Mouse (Mus musculus) heart, adult 9 months (tissue): ENCODE data around the gene Bcl2.
"Not testable (repeated sequence)": the region's sequence is repeated elsewhere in the genome, so short reads cannot be mapped to it uniquely, and the experiment has no call there.

ENCODE experiments used
- DNase-seq, 2 experiments: peaks; one replicate each; pipeline ENCODE4 v3.0.0; 2022; ENCODE audit warnings: low spot score in 2 of 2

Bcl2 gene

GRCm38 (mm10) chr1:106559116-106559605 lies 154.9 kb downstream of the Bcl2 start:
- no peak for DNase-seq

- no peak for DNase-seq
Observed at GRCm38 (mm10) chr1:106555498-106556168, 158.4 kb downstream of the Bcl2 start.

GRCm38 (mm10) chr1:106553846-106554802 lies 159.9 kb downstream of the Bcl2 start:
- no peak for DNase-seq

- no peak for DNase-seq
Observed at GRCm38 (mm10) chr1:106552856-106553255, 161.2 kb downstream of the Bcl2 start.

GRCm38 (mm10) chr1:106550580-106550979 lies 163.5 kb downstream of the Bcl2 start:
- DNase-seq = no peak

GRCm38 (mm10) chr1:106549025-106549424 lies 165.0 kb downstream of the Bcl2 start:
- peak; percentile 54 to 84 for DNase-seq

- peak in 1 of 2 experiments; percentile 62 for DNase-seq
Observed at GRCm38 (mm10) chr1:106544817-106545612, 169.1 kb downstream of the Bcl2 start.

- no peak for DNase-seq
Observed at GRCm38 (mm10) chr1:106542731-106543130, 171.3 kb downstream of the Bcl2 start.

- no peak for DNase-seq
Observed at GRCm38 (mm10) chr1:106541851-106542250, 172.2 kb downstream of the Bcl2 start.

- DNase-seq = no peak
Observed at GRCm38 (mm10) chr1:106540130-106540529, 173.9 kb downstream of the Bcl2 start.

- no peak for DNase-seq
Observed at GRCm38 (mm10) chr1:106539029-106539428, 175.0 kb downstream of the Bcl2 start.

GRCm38 (mm10) chr1:106534835-106535234 lies 179.2 kb downstream of the Bcl2 start:
- DNase-seq = not testable (repeated sequence)

- no peak for DNase-seq
Observed at GRCm38 (mm10) chr1:106529570-106529969, 184.5 kb downstream of the Bcl2 start.

GRCm38 (mm10) chr1:106527537-106527936 lies 186.5 kb downstream of the Bcl2 start:
- DNase-seq = no peak

GRCm38 (mm10) chr1:106526751-106527150 lies 187.3 kb downstream of the Bcl2 start:
- peak; percentile 70 to 88 for DNase-seq

GRCm38 (mm10) chr1:106526112-106526511 lies 188.0 kb downstream of the Bcl2 start:
- DNase-seq = no peak

- peak; percentile 51 to 56 for DNase-seq
Observed at GRCm38 (mm10) chr1:106523741-106524140, 190.3 kb downstream of the Bcl2 start.

- no peak for DNase-seq
Observed at GRCm38 (mm10) chr1:106523009-106523408, 191.1 kb downstream of the Bcl2 start.

- DNase-seq = peak in 1 of 2 experiments; percentile 7
Observed at GRCm38 (mm10) chr1:106517591-106518177, 196.4 kb downstream of the Bcl2 start.

- DNase-seq = no peak
Observed at GRCm38 (mm10) chr1:106517099-106517498, 197.0 kb downstream of the Bcl2 start.

- DNase-seq = no peak
Observed at GRCm38 (mm10) chr1:106515611-106516010, 198.5 kb downstream of the Bcl2 start.
